Mouse (Mus musculus) spleen, adult 18-20 months (tissue): ENCODE measurements around the gene Extl1.
"Not testable (repeated sequence)": the region's sequence is repeated elsewhere in the genome, so short reads cannot be mapped to it uniquely, and the experiment has no call there.

Source experiments
- DNase-seq, 2 experiments: peaks; one replicate each; pipeline ENCODE4 v3.0.0; 2022; ENCODE audit warnings: mixed read lengths in 2 of 2

Extl1 gene

GRCm38 (mm10) chr4:134383750-134384149 lies at the start of gene Extl1:
Gene Extl1, minus strand, starts transcription at chr4:134383850.
- not testable (repeated sequence) for DNase-seq

GRCm38 (mm10) chr4:134432686-134433360 lies 49.2 kb upstream of the Extl1 start:
- no peak for DNase-seq

DNA sequence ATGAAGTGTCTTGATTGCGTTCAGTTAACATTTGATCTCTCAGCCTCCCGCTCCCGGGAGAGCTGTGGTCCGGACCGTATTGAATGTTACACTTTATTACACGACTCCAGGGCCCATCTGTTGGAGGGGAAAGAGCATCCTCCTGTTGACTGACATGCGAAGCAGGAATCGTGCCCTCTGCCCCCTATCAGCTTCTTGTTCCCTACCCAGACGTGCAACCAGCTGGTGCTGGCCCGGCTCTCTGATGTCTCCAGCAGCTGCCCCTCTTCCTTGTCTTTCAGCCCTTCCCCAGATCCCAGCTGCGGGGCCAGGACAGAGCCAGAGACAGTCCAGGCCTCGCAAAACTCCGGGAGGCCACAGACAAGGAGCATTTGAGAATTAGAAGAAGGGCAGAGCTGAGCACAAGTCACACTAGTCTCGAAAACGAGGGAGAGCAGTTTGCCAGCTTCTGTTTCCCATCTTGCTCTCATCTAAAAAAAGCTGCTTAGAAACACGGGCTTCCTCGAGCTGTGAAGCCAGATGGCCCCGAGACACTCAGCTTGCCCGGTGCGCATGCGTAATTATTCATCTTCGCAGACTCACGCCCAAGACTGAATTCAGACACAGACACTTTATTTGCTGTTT lies 46.8 kb upstream of the Extl1 start:
- no peak for DNase-seq

- no peak for DNase-seq
Measured at GRCm38 (mm10) chr4:134425088-134425487, 41.4 kb upstream of the Extl1 start.

DNA sequence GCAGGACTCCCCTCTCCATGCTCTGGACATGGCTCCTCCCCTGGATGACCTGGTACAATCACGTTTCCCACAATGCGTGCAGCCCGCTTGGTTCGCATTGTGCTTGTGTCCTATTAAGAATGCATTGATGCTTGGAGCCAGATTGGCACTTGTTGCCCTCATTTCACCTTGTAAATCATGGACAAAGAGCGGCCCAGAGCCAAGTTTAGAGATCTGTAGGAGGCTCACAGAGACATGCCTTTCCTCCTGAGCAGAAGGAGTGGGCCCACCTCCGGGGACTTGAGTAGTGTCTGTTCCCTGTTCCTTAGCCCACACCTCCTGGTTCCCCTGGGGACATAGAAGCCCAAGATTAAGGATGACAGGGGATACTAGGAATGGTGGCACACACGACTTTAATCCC lies 40.3 kb upstream of the Extl1 start:
- no peak for DNase-seq

DNA sequence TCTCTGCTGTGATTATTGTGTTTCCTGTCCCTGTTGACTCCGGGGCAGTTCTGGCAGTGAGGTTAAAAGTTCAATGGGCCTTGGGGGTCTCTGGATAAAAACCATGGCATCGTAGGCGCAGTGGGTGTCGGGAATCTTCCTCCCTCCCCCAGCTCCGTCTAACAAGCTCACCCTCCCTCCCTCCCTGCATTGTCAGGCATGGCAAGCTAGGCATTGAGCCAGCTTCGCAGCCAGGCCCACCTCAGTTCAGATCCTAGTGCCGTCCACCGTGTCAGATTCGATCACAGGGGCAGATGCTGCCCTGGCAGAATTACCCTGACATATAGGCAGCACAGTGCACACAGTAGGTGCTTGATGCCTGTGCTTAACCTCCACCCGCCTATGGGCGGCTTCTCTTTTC lies 38.3 kb upstream of the Extl1 start:
- no peak for DNase-seq

- no peak for DNase-seq
Measured at GRCm38 (mm10) chr4:134417111-134417510, 33.5 kb upstream of the Extl1 start.

- DNase-seq: no peak
Measured at GRCm38 (mm10) chr4:134416602-134417001, 33.0 kb upstream of the Extl1 start.

DNA sequence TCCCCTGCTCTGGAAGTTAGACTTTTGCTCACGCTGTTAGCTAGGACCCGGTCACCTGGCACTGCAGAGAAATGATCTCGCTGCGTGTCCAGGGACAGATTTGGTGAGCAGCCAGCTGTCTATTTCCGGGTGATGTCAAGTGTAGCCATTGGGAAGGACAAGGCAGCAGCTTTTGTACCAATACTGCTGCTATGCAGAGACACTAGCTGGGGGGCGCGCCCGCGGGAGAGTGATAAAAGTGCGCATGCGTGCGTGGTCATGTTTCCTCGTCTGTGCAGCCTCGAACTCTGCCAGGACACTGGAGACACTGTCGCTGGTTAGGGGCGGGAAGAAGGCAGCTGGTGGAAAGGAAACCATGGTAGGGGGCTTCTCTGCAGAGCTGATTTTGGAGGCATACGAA lies 32.5 kb upstream of the Extl1 start:
- DNase-seq: no peak

GRCm38 (mm10) chr4:134409286-134409685 lies 25.6 kb upstream of the Extl1 start:
- no peak for DNase-seq

GRCm38 (mm10) chr4:134403721-134404120 lies 20.1 kb upstream of the Extl1 start:
- no peak for DNase-seq

DNA sequence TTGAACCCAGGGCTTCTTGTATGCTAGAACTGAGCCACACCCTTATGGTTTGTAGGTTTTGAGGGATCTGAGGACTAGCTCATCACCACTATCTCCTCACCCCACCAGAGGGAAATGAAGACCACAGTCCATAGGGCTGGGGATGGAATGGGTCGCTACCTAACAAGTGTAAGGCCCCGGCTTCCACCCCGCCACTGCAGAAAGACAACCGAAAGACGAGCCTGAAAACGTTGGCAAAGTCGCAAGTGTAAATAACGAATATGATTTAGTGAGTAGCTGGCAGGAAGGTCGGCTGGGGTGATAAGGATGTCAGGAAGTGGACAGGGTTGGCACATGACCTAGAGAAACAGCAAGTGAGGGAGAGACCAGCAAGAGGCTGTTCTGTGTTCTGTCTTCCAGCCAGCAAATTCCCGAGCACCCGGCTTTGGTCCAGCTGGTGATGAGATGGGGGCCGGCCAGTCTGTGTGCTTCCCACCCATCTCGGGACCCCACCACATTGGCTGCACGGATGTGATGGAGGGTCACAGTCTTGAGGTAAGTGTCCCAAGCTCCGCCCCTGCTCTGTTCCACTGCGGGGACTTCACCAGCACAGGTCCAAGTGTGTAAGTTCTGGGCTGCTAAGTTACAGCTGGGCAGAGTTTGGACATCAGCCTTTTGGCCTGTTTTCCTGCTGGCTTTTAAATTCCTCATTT lies 19.1 kb upstream of the Extl1 start:
- DNase-seq: no peak

GRCm38 (mm10) chr4:134401856-134402570 lies 18.4 kb upstream of the Extl1 start:
- DNase-seq: no peak

DNA sequence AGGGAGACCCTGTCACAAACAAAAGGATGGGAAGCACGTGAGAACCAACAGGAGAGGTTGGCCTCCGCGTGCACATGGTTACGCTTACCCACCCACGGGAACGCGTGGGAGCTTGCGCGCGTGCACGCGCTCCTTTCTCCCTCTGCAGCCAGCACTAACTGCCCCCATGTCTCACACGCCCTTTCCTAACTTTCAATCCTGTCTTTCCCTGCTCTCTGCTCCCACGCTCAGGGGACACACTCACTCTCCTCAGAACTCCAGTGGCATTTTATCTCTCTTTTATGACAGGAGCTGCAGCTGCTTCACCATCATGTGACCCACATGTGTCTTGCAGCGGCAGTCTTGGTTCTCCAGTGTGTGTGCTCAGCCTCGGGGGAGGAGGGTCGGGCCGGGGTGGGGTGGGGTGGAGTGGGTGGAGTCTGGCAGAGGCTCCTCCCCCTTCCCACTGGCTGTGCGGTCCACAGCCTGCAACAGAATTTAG lies 17.6 kb upstream of the Extl1 start:
- DNase-seq: peak in 1 of 2 experiments; percentile 32

DNA sequence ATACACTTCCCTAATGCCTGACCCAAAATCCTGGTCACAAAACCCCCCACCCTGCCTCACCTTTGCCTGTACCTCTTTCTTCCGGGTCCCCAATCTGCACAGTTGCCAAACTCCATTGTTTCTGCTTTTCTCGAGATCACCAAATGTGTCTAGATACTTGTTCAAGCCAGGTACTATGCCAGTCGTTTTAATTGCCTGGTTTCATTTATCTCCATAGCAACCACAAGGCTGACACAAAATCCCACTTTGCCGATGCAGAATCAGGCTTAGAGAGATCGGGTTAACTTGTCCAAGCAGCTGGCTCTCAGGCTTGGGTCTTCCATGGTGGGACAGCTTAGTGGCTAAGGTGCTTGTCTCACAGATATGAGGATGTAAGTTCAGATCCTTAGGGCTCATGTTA lies 16.6 kb upstream of the Extl1 start:
- no peak for DNase-seq

GRCm38 (mm10) chr4:134397732-134398131 lies 14.1 kb upstream of the Extl1 start:
- DNase-seq: no peak

- no peak for DNase-seq
Measured at GRCm38 (mm10) chr4:134397121-134397520, 13.5 kb upstream of the Extl1 start.

GRCm38 (mm10) chr4:134395977-134396825 lies 12.6 kb upstream of the Extl1 start, which contains the start of gene Pafah2:
Gene Pafah2, plus strand, starts transcription at chr4:134396320.
- peak; percentile 81 to 82 for DNase-seq

DNA sequence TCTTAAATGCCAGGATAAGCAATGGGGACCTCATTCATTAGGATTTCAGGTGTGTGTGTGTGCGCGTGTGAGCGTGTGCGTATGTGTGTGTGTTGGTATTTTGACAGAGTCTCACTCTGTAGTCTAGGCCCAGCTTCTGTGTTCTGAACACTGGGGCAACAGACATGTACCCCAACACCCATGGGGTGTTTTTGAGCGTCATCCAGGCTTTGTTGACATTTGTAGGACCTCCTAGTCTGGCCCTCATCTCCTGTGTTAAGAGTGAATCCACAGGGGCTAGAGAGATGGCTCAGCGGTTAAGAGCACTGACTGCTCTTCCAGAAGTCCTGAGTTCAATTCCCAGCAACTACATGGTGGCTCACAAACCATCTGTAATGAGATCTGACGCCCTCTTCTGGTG lies 11.5 kb upstream of the Extl1 start:
- DNase-seq: no peak

DNA sequence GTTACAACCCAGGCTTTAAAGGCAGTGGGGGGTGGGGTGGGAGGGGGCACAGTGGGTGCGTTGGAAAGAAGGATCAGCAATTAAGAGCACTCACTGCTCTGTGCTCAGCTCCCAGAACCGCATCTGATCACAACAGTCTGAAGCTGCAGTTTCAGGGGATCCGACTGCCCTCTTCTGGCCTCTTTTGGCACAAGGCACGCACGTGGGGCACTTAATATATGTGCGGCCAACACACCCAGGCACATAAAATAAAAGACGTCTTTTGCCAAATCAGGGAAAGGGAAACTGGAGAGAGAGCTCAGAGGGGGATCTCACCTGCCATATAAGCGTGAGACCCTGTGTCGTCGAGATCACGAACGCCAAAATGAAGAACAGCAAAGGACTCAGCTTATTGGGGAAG lies 9.4 kb upstream of the Extl1 start:
- no peak for DNase-seq

- DNase-seq: no peak
Measured at GRCm38 (mm10) chr4:134392595-134392994, 8.9 kb upstream of the Extl1 start.

GRCm38 (mm10) chr4:134391636-134392035 lies 8.0 kb upstream of the Extl1 start:
- no peak for DNase-seq
